Mouse (Mus musculus) limb, embryonic 11.5 days (tissue): ENCODE data around the gene Cbfa2t2. TPM values are rescaled to one million over a fixed set of nuclear protein-coding genes. Genes with fewer than 3 reads are reported as not detected.

Source experiments
- ATAC-seq: fragments of 200-750 bp; cut with Nextera tagmentation; 2 replicates; pipeline ENCODE4 v1.8.0; 2017; ENCODE audit warnings: low read depth; ENCODE audit not compliant: insufficient number of reproducible peaks, low FRiP score, low TSS enrichment
- DNase-seq: peaks from one replicate; pipeline ENCODE4 v3.0.0-alpha.2; 2015; ENCODE audit warnings: low spot score
- H3K27ac ChIP-seq: fragments of 300-500 bp; sonication (generic); replicated peaks from 2 replicates; pipeline ENCODE4 v1.5.1; 2014; ENCODE audit warnings: low read depth, mild to moderate bottlenecking, low read length
- H3K27me3 ChIP-seq: fragments of 300-500 bp; sonication (generic); 2 replicates; pipeline ENCODE4 v1.6.1; 2014; ENCODE audit warnings: mild to moderate bottlenecking, low read length, mixed read lengths; ENCODE audit not compliant: control insufficient read depth, insufficient read depth
- H3K36me3 ChIP-seq: fragments of 300-500 bp; sonication (generic); 2 replicates; pipeline ENCODE4 v1.6.1; 2014; ENCODE audit warnings: mild to moderate bottlenecking, low read length, moderate library complexity, mixed read lengths; ENCODE audit not compliant: control insufficient read depth, insufficient read depth
- H3K4me1 ChIP-seq: fragments of 300-500 bp; sonication (generic); 2 replicates; pipeline ENCODE4 v1.6.1; 2014; ENCODE audit warnings: low read length, mixed read lengths; ENCODE audit not compliant: control insufficient read depth, insufficient read depth
- H3K4me2 ChIP-seq: fragments of 300-500 bp; sonication (generic); 2 replicates; pipeline ENCODE4 v1.6.1; 2014; ENCODE audit warnings: low read depth, mild to moderate bottlenecking, moderate library complexity; ENCODE audit not compliant: severe bottlenecking
- H3K4me3 ChIP-seq: fragments of 300-500 bp; sonication (generic); 2 replicates; pipeline ENCODE4 v1.5.1; 2014; ENCODE audit warnings: low read depth, low read length
- H3K9ac ChIP-seq: fragments of 300-500 bp; sonication (generic); 2 replicates; pipeline ENCODE4 v1.6.1; 2014; ENCODE audit warnings: mild to moderate bottlenecking, low read length
- H3K9me3 ChIP-seq: fragments of 300-500 bp; sonication (generic); 2 replicates; pipeline ENCODE4 v1.6.1; 2016; ENCODE audit warnings: low read length; ENCODE audit not compliant: control insufficient read depth
- WGBS: fragments of 180-500 bp; shearing (Covaris S2); extraction: QIAGEN DNeasy Blood & Tissue Kit; methylation state at CpG from one replicate; pipeline ENCODE4 v1.1.7; 2014; 5-methylcytosine and 5-hydroxymethylcytosine counted together
- polyA plus RNA-seq: library from polyadenylated mRNA; unstranded; fragments of >200 nt; fragmentation: Nextera tagmentation; extraction: Ambion mirVana; gene quantifications from 2 replicates; pipeline ENCODE4 v1.2.1, GENCODE M21; 2014

The Cbfa2t2 gene
- polyA plus RNA-seq, 1 experiment from 2014 or later: 44.1 TPM

DNA sequence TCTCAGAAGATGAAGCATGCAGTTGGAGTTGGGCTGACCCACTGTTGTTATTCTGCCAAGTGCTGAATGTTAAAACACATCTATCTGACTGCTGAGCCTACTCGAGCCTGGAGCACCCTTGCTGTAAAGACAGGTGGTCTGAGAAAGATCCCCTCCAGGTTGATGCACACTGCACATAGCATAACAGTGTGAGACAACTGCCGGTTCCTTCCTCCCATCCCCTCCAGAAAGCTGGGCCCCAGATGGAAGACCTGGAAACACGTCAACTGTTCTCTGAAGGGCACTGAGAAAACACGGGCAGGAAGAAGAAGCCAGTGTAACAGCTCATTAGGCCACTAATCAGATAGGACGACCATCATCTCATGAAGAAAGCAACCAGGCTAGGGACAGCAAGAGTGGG lies 62.3 kb downstream of the Cbfa2t2 start:
- Histone ChIP-seq H3K4me3 (no peak overlapping the region), H3K36me3 (no peaks in the 10 kb centered on the region), H3K27me3 (no peaks in the 10 kb centered on the region), H3K9me3 (no peaks in the 10 kb centered on the region), H3K4me2 (no peak overlapping the region), H3K4me1 (no peaks in the 10 kb centered on the region), H3K27ac (no peak overlapping the region), H3K9ac (no peak overlapping the region)
- ATAC-seq (no peak), DNase-seq (no peak)
- 70% methylated on average over 5 of the region's 5 CpGs for WGBS

DNA sequence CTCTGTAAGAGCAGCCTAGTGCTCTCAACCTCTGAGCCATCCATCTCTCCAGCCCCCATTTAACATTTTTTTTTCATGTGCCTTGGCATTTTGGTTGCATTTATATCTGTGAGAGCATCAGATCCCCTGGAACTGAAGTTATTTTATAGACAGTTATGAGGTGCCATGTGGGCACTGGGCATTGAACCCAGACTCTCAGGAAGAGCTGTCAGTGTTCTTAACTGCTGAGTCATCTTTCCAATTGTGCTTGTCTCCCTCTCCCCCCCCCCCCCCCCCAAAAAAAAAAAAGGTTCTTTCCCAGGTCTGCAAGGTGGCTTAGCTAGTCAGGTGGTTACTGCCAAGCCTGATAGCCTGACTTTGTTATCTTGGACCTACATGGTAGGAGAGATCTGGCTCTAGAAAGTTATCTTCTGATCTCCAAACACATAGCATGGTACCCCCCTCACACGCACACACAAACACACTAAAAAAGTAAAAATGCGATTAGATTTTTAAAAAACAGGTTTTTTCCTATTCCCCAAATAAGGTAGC lies 63.5 kb downstream of the Cbfa2t2 start:
- H3K36me3 ChIP-seq: no peaks in the 10 kb centered on the region
- H3K4me2 ChIP-seq: no peak overlapping the region
- H3K27me3 ChIP-seq: no peaks in the 10 kb centered on the region
- no peak for ATAC-seq
- no peak overlapping the region for H3K4me3 ChIP-seq
- H3K27ac ChIP-seq: no peak overlapping the region
- H3K9me3 ChIP-seq: no peaks in the 10 kb centered on the region
- no peak overlapping the region for H3K9ac ChIP-seq
- no peak for DNase-seq
- H3K4me1 ChIP-seq: no peaks in the 10 kb centered on the region
- 94% methylated on average over 2 of the region's 2 CpGs for WGBS

DNA sequence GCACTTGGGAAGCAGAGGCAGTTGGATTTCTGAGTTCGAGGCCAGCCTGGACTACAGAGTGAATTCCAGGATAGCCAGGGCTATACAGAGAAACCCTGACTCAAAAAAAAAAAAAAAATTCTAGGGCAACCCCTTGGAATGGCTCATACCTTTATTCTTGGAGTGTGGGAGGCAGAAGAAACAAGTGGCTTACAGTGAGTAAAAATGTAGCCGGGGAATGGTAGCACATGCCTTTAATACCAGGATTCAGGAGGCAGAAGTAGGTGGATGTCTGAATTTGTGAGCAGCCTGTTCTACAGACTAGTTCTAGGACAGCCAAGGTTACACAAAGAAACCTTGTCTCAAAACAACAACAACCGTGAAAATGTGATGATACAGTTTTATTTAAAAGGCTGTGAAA lies 64.5 kb downstream of the Cbfa2t2 start:
- WGBS: 87% methylated on average over 3 of the region's 3 CpGs
- Histone ChIP-seq H3K9ac (no peak overlapping the region), H3K9me3 (no peaks in the 10 kb centered on the region), H3K4me3 (no peak overlapping the region), H3K27me3 (no peaks in the 10 kb centered on the region), H3K4me1 (no peaks in the 10 kb centered on the region), H3K36me3 (no peaks in the 10 kb centered on the region; the same call in 1 of the 2 replicates), H3K4me2 (no peak overlapping the region), H3K27ac (no peak overlapping the region)
- ATAC-seq: no peak
- DNase-seq: no peak

DNA sequence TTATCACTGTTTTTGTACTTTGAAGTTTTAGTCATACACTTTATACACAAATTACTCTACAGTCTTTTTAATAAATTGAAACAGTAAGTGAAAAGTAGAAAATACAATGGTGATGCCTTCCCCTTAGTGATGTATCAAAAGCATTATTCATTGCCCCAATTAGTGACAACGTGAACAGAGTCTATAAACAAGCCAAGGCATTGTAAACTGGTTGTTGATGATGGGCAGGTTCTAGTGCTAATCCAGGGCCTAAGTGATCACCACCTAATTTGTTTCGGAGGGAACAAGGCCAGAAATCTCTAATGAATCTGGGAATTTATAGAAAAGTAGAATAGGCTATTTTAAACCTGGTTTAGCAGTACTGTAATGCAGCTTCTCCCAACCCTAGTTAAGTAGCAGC lies 70.8 kb downstream of the Cbfa2t2 start:
- no peak overlapping the region for H3K4me3 ChIP-seq
- WGBS: 49% methylated on average over 2 of the region's 2 CpGs
- H3K36me3 ChIP-seq: peaks cover 2% of the 10 kb centered on the region; the same call in 1 of the 2 replicates
- ATAC-seq (no peak), DNase-seq (no peak)
- H3K27me3 ChIP-seq: no peaks in the 10 kb centered on the region
- H3K9ac ChIP-seq: no peak overlapping the region
- no peak overlapping the region for H3K27ac ChIP-seq
- no peaks in the 10 kb centered on the region for H3K4me1 ChIP-seq
- no peaks in the 10 kb centered on the region for H3K9me3 ChIP-seq
- no peak overlapping the region for H3K4me2 ChIP-seq

DNA sequence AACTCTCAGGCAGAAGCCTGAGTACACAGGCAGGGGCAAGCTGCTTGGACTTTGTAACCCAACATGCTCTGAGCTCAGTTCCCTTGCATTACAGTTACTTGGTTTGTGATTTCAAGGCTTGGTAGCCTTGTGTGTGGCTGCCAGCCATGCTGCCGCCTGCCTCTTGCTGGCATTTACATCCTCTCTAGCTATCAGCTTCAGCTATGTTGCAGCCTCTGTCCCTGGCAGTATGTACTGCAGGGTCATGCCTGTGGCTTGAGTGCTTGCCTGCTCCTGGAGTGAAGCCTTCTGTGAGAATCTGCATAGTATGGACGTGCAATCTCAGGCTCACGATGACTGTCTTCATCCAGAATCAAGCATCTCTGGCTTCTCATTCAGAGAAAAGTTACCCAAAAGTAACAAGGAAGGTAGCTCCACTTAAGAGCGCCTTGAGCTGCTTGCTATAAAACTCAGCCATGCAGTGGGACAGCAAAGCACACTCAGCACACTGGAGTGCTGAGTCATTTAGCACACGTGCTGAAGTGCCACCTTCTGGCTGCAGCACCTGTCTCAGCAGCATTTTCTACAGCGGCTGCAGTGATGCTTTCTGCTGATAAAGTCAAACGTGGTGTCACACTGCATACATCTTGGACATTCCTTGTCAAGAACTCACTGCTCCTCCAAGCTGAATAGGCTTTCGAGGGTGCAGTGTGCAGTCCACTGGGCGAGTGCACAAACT lies 71.4 kb downstream of the Cbfa2t2 start:
- no peak for DNase-seq
- 76% methylated on average over 9 of the region's 9 CpGs for WGBS

DNA sequence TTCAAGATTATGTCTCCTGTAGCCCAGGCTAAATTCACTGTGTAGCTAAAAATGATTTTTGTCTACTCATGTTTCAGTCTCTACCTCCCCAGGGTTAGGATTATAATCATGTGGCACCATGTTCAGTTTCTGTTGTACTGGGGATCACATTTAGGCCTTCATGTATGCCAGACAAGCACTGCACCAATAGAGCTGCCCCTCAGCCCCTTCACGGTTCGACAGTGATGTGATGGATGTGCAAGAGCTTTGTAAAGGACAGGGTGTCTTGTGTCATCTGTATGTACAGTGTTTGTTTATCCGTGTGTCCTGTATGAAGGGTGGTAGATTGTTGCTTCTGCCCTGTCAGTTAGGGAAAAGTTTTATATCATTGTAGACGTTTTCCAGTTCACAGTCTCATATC lies 72.2 kb downstream of the Cbfa2t2 start:
- DNase-seq (no peak), ATAC-seq (no peak)
- no peak overlapping the region for H3K4me3 ChIP-seq
- H3K4me2 ChIP-seq: no peak overlapping the region
- H3K4me1 ChIP-seq: no peaks in the 10 kb centered on the region
- no peaks in the 10 kb centered on the region for H3K27me3 ChIP-seq
- no peak overlapping the region for H3K27ac ChIP-seq
- WGBS: 86% methylated on average over 4 of the region's 4 CpGs
- H3K36me3 ChIP-seq: peaks cover 2% of the 10 kb centered on the region; the same call in 1 of the 2 replicates
- no peaks in the 10 kb centered on the region for H3K9me3 ChIP-seq
- no peak overlapping the region for H3K9ac ChIP-seq

More for the DNA sequence above, 71.4 kb downstream of the Cbfa2t2 start:
- Histone ChIP-seq H3K36me3 (peaks cover 2% of the 10 kb centered on the region; the same call in 1 of the 2 replicates), H3K9me3 (no peaks in the 10 kb centered on the region), H3K27ac (no peak overlapping the region), H3K4me2 (no peak overlapping the region), H3K4me1 (no peaks in the 10 kb centered on the region), H3K27me3 (no peaks in the 10 kb centered on the region), H3K4me3 (no peak overlapping the region), H3K9ac (no peak overlapping the region)
- no peak for ATAC-seq

DNA sequence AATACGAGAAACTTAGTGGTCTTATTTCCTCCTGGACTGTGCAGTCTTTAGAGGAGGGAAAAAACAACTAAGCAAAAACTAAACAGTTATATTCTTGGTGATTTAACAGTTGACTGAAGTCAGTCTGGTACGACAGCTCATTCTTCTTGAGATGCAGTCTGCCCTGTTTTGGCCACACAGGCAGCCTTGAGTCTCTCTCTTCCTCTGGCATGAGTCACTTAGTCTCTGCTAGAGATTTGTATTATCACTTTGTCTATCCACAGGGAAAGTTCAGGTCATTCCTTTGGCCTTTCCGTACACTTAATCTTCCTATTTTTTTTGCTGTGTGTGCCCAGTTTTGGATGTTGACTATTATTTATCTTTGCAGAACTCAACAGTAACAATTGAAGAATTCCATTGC lies 73.9 kb downstream of the Cbfa2t2 start:
- peaks cover 2% of the 10 kb centered on the region; the same call in 1 of the 2 replicates for H3K36me3 ChIP-seq
- H3K9ac ChIP-seq: no peak overlapping the region
- no peak for DNase-seq
- no peak overlapping the region for H3K4me2 ChIP-seq
- H3K4me3 ChIP-seq: no peak overlapping the region
- 89% methylated on average over 3 of the region's 3 CpGs for WGBS
- ATAC-seq: no peak
- H3K27me3 ChIP-seq: no peaks in the 10 kb centered on the region
- no peaks in the 10 kb centered on the region for H3K4me1 ChIP-seq
- no peak overlapping the region for H3K27ac ChIP-seq
- H3K9me3 ChIP-seq: no peaks in the 10 kb centered on the region

DNA sequence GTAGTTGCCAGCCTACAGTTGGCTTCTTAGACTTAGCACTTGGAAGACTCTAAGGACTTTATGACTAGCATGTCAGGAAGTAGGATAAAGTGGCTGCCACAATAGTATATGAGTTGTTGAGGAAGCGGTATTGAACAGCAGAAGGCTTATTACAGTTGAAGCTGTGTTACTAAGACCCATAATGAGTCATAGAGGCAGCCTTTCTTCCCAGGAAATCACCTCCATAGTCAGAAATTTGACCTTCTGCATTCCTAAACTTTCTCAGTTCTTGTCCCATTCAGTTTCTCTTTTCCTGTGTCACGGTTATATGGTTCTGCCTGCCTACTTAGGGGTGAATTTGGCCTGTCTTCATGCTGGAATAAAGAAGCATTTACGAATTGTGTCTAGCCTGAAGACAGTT lies 80.7 kb downstream of the Cbfa2t2 start:
- H3K27ac ChIP-seq: no peak overlapping the region
- H3K27me3 ChIP-seq: no peaks in the 10 kb centered on the region
- H3K4me1 ChIP-seq: no peaks in the 10 kb centered on the region
- no peak overlapping the region for H3K9ac ChIP-seq
- WGBS: 91% methylated on average over 3 of the region's 3 CpGs
- DNase-seq: no peak
- H3K36me3 ChIP-seq: peaks cover 3% of the 10 kb centered on the region; the same call in 1 of the 2 replicates
- no peak for ATAC-seq
- H3K4me2 ChIP-seq: no peak overlapping the region
- H3K4me3 ChIP-seq: no peak overlapping the region
- no peaks in the 10 kb centered on the region for H3K9me3 ChIP-seq
